Mouse (Mus musculus): ENCODE measurements around the gene Gabpa.

DNA sequence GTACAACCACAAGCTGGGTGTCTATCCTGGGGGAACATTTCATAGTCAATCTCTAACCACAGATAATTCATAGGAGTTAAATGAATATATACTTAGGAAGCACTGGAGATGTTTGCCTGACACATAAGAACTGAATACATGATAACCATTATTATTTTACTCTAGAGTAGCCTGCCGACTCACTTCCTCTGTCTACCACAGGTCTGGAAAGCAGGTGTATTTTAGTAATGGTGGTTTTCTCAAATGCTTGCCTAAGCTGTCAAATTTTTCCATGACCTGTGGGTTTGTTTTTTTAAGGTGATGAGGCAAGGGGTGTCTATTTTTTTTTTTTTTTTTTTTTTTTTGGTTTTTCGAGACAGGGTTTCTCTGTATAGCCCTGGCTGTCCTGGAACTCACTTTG, 34.7 kb upstream of the Gabpa start:
- TF ChIP-seq CTCF (IDR thresholded peaks at IDR 0.05) (no peak), POLR2A (IDR thresholded peaks at IDR 0.05; ENCODE audit: insufficient read depth, low read depth, low read length) (no peak)
